Mouse (Mus musculus): ENCODE measurements around the gene Atf7. TPM values are rescaled to one million over a fixed set of nuclear protein-coding genes. Genes with fewer than 3 reads are reported as not detected.
A peak's percentile ranks its signal among the peaks of the same experiment; 100 is the strongest.

The Atf7 gene
- polyA plus RNA-seq, 1 experiment from 2014 or later, result 23.6 TPM

DNA sequence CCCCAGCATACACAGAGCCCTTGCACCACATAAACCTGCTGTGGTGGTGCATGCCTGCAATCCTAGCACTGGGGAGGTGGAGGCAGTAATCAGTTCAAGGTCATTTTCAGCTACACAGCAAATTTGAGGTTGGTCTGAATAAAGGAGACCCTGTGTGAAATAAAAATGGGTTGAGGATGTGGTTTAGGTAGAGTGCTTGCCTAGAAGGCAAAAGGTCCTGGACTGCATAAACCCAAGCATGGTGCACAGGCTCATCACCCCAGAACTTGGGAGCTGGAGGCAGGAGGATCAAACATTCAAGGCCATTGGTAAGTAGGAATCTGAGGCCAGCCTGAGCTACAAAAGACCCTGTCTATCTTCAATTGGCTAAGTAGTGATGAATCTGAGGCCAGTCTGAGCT, 117.7 kb downstream of the Atf7 start:
- no peaks in the 10 kb centered on the region for H3K27me3 ChIP-seq
- H3K27ac ChIP-seq, result no peak overlapping the region
- H3K36me3 ChIP-seq, result peaks cover 34% of the 10 kb centered on the region
- peaks cover 33% of the 10 kb centered on the region for H3K4me1 ChIP-seq
- no peaks in the 10 kb centered on the region for H3K9me3 ChIP-seq (replicated peaks)
- no peak overlapping the region for H3K4me2 ChIP-seq (replicated peaks)
- ATAC-seq (ENCODE audit: low FRiP score), result no peak
- no peak overlapping the region for H3K9ac ChIP-seq
- no peak overlapping the region for H3K4me3 ChIP-seq

DNA sequence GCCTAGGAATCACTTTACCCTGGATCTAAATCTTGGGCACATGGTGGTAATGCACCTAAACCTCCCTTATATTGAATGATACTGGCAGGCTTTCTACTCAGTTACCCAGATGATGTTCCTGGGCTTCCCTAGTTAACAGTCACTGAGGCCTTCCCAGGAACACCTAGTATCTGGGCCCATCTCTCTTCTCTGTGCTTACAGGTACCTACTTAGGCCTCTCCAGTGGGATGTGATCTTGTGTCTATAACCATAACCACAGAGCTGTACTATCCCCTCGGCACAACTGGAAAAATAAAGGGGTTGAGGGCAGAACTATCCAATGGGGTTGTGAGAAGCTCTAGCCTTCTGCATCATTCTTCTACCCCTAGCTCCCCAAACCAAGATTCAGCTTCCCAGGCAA, 118.4 kb downstream of the Atf7 start:
- no peak overlapping the region for H3K4me2 ChIP-seq (replicated peaks)
- no peak overlapping the region for H3K9ac ChIP-seq
- no peak overlapping the region for H3K27ac ChIP-seq
- 91% methylated on average over 1 of the region's 1 CpGs for WGBS
- H3K36me3 ChIP-seq, result peaks cover 41% of the 10 kb centered on the region
- ATAC-seq (ENCODE audit: low FRiP score), result no peak
- H3K27me3 ChIP-seq, result no peaks in the 10 kb centered on the region
- H3K9me3 ChIP-seq (replicated peaks), result no peaks in the 10 kb centered on the region
- H3K4me3 ChIP-seq, result no peak overlapping the region
- peaks cover 26% of the 10 kb centered on the region for H3K4me1 ChIP-seq

DNA sequence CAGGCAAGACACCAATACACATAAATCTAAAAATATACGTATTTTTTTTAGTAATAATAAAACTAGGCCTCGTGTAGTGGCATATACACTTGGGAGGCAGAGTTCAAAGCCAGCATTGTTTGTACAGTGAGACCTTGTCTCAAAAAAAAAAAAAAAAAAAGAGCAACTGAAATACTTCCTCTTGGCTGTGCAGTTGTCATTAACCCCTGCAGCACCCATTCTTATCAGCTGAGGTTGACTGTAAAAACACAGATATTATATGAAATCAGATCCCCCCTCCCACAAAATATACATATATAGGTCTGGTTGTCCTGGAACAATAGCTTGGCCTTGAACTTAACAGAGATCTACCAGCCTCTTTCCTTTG, 118.8 kb downstream of the Atf7 start:
- Histone ChIP-seq H3K9ac (no peak overlapping the region), H3K27me3 (no peaks in the 10 kb centered on the region), H3K9me3 (replicated peaks) (no peaks in the 10 kb centered on the region), H3K4me3 (no peak overlapping the region), H3K36me3 (peaks cover 46% of the 10 kb centered on the region), H3K27ac (no peak overlapping the region), H3K4me2 (replicated peaks) (no peak overlapping the region), H3K4me1 (peaks cover 22% of the 10 kb centered on the region)
- no peak for ATAC-seq (ENCODE audit: low FRiP score)
- WGBS, result 52% methylated on average over 2 of the region's 2 CpGs

DNA sequence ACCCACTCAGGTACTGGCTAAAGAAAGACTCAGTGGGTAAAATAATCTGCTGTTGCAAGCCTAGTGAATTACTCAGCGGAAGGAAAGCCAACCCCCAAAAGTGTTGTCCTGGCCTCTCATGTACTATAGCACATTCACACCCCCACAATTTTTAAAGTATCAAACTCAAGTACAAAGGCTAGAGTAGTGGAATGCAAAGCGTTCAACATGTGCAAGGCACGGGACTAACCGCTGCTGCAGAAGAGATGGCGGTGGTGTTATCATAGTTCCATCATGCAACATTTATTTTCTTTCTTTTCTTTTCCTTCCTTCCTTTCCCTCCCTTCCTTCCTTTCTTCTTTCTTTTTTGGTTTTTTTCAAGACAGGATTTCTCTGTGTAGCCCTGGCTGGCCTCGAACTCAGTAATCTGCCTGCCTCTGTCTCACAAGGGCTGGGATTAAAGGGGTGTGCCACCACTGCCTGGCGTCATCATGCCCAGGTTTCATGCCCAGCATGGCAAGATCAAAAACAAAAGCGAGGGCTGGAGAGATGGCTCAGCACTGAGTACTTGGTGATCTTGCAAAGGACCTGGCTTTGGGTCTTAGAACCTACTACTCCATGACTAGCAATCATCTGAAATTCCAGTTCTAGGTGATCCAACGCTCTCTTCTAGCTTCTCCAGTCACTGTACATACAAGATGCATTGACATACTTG, 119.3 kb downstream of the Atf7 start:
- WGBS, result 89% methylated on average over 9 of the region's 9 CpGs
- H3K36me3 ChIP-seq, result peaks cover 51% of the 10 kb centered on the region
- no peak for ATAC-seq (ENCODE audit: low FRiP score)
- no peak overlapping the region for H3K4me3 ChIP-seq
- no peak overlapping the region for H3K4me2 ChIP-seq (replicated peaks)
- H3K9ac ChIP-seq, result no peak overlapping the region
- no peaks in the 10 kb centered on the region for H3K27me3 ChIP-seq
- H3K27ac ChIP-seq, result no peak overlapping the region
- H3K4me1 ChIP-seq, result peaks cover 17% of the 10 kb centered on the region
- H3K9me3 ChIP-seq (replicated peaks), result no peaks in the 10 kb centered on the region

DNA sequence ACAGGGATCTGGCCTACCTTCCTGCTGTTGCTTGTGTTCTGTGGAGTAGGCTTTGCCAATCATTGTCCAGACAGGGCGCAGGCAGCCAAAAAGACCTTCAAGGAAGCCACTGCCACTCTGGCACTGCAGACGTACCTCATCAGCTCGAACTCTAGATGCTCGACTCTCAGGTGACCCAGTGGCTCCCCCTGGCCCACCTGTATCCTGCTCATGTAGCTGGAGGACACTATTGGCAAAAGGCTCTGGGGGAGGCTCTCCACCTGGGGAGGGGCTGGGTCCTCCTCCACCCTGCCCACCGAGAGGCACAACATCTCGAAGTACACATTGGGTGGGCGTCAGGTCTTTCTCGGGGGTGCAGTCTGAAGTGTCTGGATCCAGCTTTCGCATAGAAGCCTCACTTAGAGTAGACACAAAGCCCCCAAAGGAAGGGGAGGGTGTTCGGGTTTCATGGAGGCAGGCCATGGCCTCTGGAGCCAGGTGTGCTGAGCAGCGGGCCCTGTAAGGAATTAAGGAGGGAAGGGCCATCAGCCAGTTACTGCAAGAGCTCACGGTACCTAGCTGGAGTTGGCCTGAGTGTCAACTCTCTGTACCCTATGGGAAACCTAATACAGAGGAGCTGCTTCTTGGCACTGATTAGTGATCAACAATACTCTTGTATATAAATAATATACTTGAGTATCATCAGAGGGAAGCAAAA, 120.0 kb downstream of the Atf7 start:
- no peak for ATAC-seq (ENCODE audit: low FRiP score)
- no peak overlapping the region for H3K27ac ChIP-seq
- WGBS, result 76% methylated on average over 12 of the region's 12 CpGs
- peaks cover 12% of the 10 kb centered on the region for H3K4me1 ChIP-seq
- no peak overlapping the region for H3K4me3 ChIP-seq
- no peak overlapping the region for H3K4me2 ChIP-seq (replicated peaks)
- H3K36me3 ChIP-seq, result peaks cover 58% of the 10 kb centered on the region
- no peak overlapping the region for H3K9ac ChIP-seq
- no peaks in the 10 kb centered on the region for H3K9me3 ChIP-seq (replicated peaks)
- H3K27me3 ChIP-seq, result no peaks in the 10 kb centered on the region

DNA sequence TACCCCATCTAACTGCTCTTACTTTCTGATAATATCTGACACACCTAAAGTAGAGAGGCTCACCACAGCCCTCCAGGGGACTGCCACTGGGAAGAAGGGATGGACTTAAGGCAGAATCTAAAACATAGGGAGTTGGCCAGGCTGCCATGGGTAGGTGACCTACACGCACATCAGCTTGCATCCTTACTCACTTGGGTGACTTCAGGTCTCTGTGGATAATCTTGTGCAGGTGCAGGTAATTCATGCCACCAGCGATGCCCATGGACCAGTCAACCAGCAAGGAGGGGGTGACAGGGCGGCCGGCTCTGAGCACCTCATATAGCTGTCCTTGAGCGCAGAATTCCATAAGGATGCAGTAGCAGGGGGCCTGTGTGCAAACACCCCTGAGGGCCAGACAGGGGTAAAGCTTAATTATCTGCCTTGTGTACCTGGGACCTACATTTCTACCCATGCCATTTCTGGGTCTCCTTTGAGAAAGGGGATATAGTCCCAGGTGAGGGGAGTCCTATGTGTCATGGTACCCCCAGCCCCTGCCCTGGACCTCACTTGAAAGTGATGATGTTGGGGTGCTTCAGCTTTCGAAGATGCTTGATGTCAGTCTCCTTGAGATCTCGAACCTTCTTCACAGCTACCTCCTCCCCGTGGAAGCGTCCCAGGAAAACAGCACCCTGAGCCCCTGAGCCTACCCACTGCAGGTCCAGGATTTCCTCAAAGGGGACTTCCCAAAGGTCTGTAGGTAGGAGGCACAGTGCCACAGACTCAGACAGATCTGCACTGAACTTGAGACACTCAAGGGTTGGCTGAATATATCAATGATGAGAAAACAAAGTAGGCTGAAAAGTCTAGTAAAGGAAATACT, 121.1 kb downstream of the Atf7 start:
- H3K9ac ChIP-seq, result no peak overlapping the region
- H3K4me3 ChIP-seq, result no peak overlapping the region
- 86% methylated on average over 9 of the region's 9 CpGs for WGBS
- H3K9me3 ChIP-seq (replicated peaks), result no peaks in the 10 kb centered on the region
- no peak overlapping the region for H3K4me2 ChIP-seq (replicated peaks)
- no peaks in the 10 kb centered on the region for H3K27me3 ChIP-seq
- H3K36me3 ChIP-seq, result peaks cover 69% of the 10 kb centered on the region
- no peak for ATAC-seq (ENCODE audit: low FRiP score)
- peaks cover 2% of the 10 kb centered on the region for H3K4me1 ChIP-seq
- no peak overlapping the region for H3K27ac ChIP-seq

DNA sequence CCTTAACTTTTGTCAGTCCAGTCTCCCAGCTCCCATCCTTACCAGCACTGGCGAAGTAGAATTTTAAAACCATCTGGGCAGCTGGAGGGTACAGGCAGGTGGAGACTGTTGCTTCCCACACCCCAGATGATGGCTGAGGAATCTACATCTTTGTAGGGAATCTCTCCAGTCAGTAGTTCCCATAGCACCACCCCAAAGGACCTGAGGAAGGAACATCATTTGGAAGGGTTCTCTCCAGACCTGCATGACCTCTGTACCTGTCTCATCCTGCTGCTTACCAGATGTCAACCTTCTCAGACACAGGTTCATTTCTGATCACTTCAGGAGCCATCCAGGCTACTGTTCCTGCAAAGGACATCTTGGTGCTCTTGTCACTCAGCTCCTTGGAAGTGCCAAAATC, 121.8 kb downstream of the Atf7 start, which contains the start of gene Gm10337:
TSS of gene Gm10337 (plus strand) at position 276 of the 400 bp plus-strand sequence.
- H3K27ac ChIP-seq, result no peak within 1 kb of the TSS
- H3K4me3 ChIP-seq, result no peak within 1 kb of the TSS
- H3K9ac ChIP-seq, result no peak within 1 kb of the TSS
- no peaks in the 10 kb centered on the region for H3K4me1 ChIP-seq
- H3K9me3 ChIP-seq (replicated peaks), result no peaks in the 10 kb centered on the region
- no peak within 1 kb of the TSS for H3K4me2 ChIP-seq (replicated peaks)
- H3K36me3 ChIP-seq, result peaks cover 73% of the 10 kb centered on the region
- no peaks in the 10 kb centered on the region for H3K27me3 ChIP-seq
- no peak for ATAC-seq (ENCODE audit: low FRiP score)
- 97% methylated on average over 1 of the region's 1 CpGs for WGBS

DNA sequence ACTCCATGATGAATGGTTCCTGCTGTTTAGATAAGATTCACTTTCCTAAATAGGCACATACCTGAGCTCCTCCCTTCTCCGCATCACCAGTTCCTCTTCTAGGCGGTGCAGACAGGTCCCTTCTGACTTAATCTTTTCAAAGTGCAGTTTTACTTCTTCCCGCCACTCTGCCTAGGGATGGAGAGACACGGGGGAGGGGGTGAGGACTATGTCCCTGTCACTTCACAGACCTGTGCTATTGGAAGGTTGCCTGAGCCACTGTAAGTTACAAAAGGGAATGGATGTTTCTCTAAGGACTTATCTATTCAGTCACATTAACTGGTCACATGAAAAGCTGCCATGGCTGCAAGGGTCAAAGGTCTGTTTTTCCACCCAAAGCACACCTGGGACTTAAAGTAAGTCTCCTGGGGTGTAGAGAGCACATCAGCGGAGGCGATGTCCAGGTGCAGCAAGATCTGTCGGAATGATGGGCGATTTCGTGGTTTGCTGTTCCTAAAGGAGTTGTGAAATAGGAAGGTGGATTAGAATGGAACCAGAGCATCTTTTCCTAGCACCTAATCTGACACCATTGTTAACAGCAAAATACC, 122.9 kb downstream of the Atf7 start:
- H3K9ac ChIP-seq, result no peak overlapping the region
- H3K36me3 ChIP-seq, result peaks cover 82% of the 10 kb centered on the region
- no peak for ATAC-seq (ENCODE audit: low FRiP score)
- no peak overlapping the region for H3K4me3 ChIP-seq
- no peak overlapping the region for H3K27ac ChIP-seq
- H3K27me3 ChIP-seq, result no peaks in the 10 kb centered on the region
- no peak overlapping the region for H3K4me2 ChIP-seq (replicated peaks)
- H3K9me3 ChIP-seq (replicated peaks), result no peaks in the 10 kb centered on the region
- 85% methylated on average over 9 of the region's 9 CpGs for WGBS
- no peaks in the 10 kb centered on the region for H3K4me1 ChIP-seq

GRCm38 (mm10) chr15:102501084-102501814, 124.0 kb downstream of the Atf7 start:
- H3K4me2 ChIP-seq (replicated peaks), result no peak overlapping the region
- no peaks in the 10 kb centered on the region for H3K4me1 ChIP-seq
- no peaks in the 10 kb centered on the region for H3K9me3 ChIP-seq (replicated peaks)
- WGBS, result 91% methylated on average over 19 of the region's 19 CpGs
- no peak overlapping the region for H3K9ac ChIP-seq
- H3K27ac ChIP-seq, result no peak overlapping the region
- no peaks in the 10 kb centered on the region for H3K27me3 ChIP-seq
- 0 out of 2 replicates have a peak, but pooled peaks have one; percentile 24 for ATAC-seq (ENCODE audit: low FRiP score)
- H3K36me3 ChIP-seq, result peaks cover 88% of the 10 kb centered on the region
- H3K4me3 ChIP-seq, result no peak overlapping the region

DNA sequence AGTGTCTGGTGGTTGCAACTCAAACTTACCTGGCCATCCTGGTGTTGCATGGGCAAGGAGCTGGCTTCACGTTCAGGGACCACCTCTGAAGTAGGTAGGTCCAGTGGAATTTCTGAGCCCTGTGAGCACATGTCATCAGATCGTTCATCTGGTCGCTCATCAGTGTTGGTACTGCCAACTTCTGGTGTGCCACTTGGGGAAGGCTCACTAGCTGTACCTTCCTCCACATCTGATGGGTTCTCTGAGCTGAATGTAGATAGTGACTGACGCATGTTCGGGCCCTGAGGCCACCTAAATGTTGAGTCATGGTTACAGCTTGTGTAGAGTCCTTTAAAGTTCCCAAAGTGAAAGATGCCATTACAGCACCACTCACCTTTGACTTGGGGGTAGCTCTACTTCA, 124.8 kb downstream of the Atf7 start:
- Histone ChIP-seq H3K4me1 (no peaks in the 10 kb centered on the region), H3K9ac (no peak overlapping the region), H3K36me3 (peaks cover 88% of the 10 kb centered on the region), H3K4me3 (no peak overlapping the region), H3K9me3 (replicated peaks) (no peaks in the 10 kb centered on the region), H3K27ac (no peak overlapping the region), H3K27me3 (no peaks in the 10 kb centered on the region), H3K4me2 (replicated peaks) (no peak overlapping the region)
- WGBS, result 92% methylated on average over 5 of the region's 5 CpGs
- no peak for ATAC-seq (ENCODE audit: low FRiP score)

DNA sequence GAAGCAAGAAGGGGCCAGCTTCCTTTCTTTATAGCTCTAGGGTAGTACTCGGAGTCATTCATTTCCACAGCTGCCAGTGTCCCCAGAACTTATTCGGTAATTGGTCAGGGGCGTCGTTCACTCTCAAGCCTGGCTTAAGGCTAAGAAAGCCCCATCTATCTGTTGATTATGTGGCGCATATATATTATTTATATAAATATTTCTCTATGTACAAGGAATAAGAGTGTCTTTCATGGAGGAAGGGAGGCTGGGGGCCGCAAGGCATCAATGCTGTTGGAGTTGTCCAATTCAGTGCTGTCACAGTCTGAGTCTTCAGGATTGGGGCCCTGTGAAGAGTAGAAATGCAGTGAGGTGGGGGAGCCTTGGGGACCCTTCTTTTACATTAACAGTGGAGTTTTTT, 125.4 kb downstream of the Atf7 start:
- Histone ChIP-seq H3K4me2 (replicated peaks) (no peak overlapping the region), H3K4me3 (no peak overlapping the region), H3K27ac (no peak overlapping the region), H3K36me3 (peaks cover 87% of the 10 kb centered on the region), H3K9me3 (replicated peaks) (no peaks in the 10 kb centered on the region), H3K9ac (no peak overlapping the region), H3K27me3 (no peaks in the 10 kb centered on the region), H3K4me1 (no peaks in the 10 kb centered on the region)
- WGBS, result 90% methylated on average over 6 of the region's 6 CpGs
- no peak for ATAC-seq (ENCODE audit: low FRiP score)

GRCm38 (mm10) chr15:102499370-102499769, 125.9 kb downstream of the Atf7 start:
- Histone ChIP-seq H3K36me3 (peaks cover 88% of the 10 kb centered on the region), H3K27ac (no peak overlapping the region), H3K4me1 (no peaks in the 10 kb centered on the region), H3K4me3 (no peak overlapping the region), H3K4me2 (replicated peaks) (no peak overlapping the region), H3K9ac (no peak overlapping the region), H3K27me3 (no peaks in the 10 kb centered on the region), H3K9me3 (replicated peaks) (no peaks in the 10 kb centered on the region)
- WGBS, result 81% methylated on average over 3 of the region's 3 CpGs
- ATAC-seq (ENCODE audit: low FRiP score), result no peak

Data from hindbrain, embryonic 12.5 days (tissue).